In genomic region chr8:104590284-104590683, GRCm38 (mm10) we compare ENCODE assay signal across 25 mouse cellular contexts. TPM values are rescaled to one million over a fixed set of nuclear protein-coding genes. Genes with fewer than 3 reads are reported as not detected.
DNase-seq lines count a peak whose midpoint lies in the region; ATAC-seq and TF ChIP-seq lines count a peak whose summit lies in the region.
"Had no signal": no experiment of that assay in that cellular context is flagged by ENCODE, and none has a peak within 500 bp of the region (broad histone marks: within the 10 kb centered on the region; RNA-seq: fewer than 3 reads in every experiment).

No protein-coding gene starts in this region.

- DNase-seq in embryonic facial prominence, embryonic 10.5 days (ENCODE audit: low spot score) = no peak
- peak; percentile 79 for DNase-seq in heart, adult 11 months
- DNase-seq in MEL (ENCODE audit: low read depth, low spot score) = peak; percentile 55
- peak; percentile 15 for DNase-seq in naive thymus-derived CD4-positive, alpha-beta T cell, adult 2 months (ENCODE audit: low read depth)
- DNase-seq: adrenal gland, postnatal 10 days; B cell, adult 2 months; cerebellum, adult 11 months; cerebellum, adult 8-10 months; cerebellum, postnatal 14 days; embryo, embryonic 11 days; forebrain, postnatal 0 days; gastrocnemius, postnatal 36 days; heart, postnatal 14 days had no signal

- no peaks in the 10 kb centered on the region for H3K9me3 ChIP-seq in embryonic facial prominence, embryonic 13.5 days
- H3K9me3 ChIP-seq in embryonic facial prominence, embryonic 10.5 days = no peaks in the 10 kb centered on the region
- no peaks in the 10 kb centered on the region for H3K9me3 ChIP-seq in heart, embryonic 11.5 days (replicated peaks; ENCODE audit: control insufficient read depth, low read length)
- no peaks in the 10 kb centered on the region for H3K9me3 ChIP-seq in MEL (replicated peaks; ENCODE audit: insufficient read depth, low read length)
- no peaks in the 10 kb centered on the region for H3K9me3 ChIP-seq in hindbrain, embryonic 16.5 days (ENCODE audit: control insufficient read depth, low read length)
- H3K9me3 ChIP-seq: embryonic facial prominence, embryonic 12.5 days; G1E; heart, embryonic 10.5 days; heart, embryonic 15.5 days had no signal

- no peak for TF ChIP-seq CTCF in MEL (IDR thresholded peaks at IDR 0.05 in 2 of 3, conservative IDR thresholded peaks at IDR 0.05 in 1 of 3; ENCODE audit: control insufficient read depth in 1 of 3, insufficient read depth in 1 of 3, low read depth in 2 of 3, low read length in 3 of 3, poor library complexity in 1 of 3, severe bottlenecking in 1 of 3)

- no peak for TF ChIP-seq RAD21 in MEL (IDR thresholded peaks at IDR 0.05; ENCODE audit: low read depth, low read length)

- no peak overlapping the region for H3K9ac ChIP-seq in embryonic facial prominence, embryonic 13.5 days
- no peak overlapping the region for H3K9ac ChIP-seq in heart, embryonic 11.5 days (ENCODE audit: low read depth, low read length)
- no peak overlapping the region for H3K9ac ChIP-seq in MEL (ENCODE audit: control insufficient read depth, low read depth, low read length, poor library complexity, severe bottlenecking)
- no peak overlapping the region for H3K9ac ChIP-seq in hindbrain, embryonic 16.5 days (ENCODE audit: low read depth, low read length)
- H3K9ac ChIP-seq: embryonic facial prominence, embryonic 12.5 days had no signal

- peaks cover 11% of the 10 kb centered on the region for H3K4me1 ChIP-seq in embryonic facial prominence, embryonic 13.5 days
- peaks cover 18% of the 10 kb centered on the region for H3K4me1 ChIP-seq in embryonic facial prominence, embryonic 10.5 days
- no peaks in the 10 kb centered on the region; the same call in 1 of the 2 replicates for H3K4me1 ChIP-seq in heart, embryonic 11.5 days (ENCODE audit: control insufficient read depth, insufficient read depth, low read length)
- H3K4me1 ChIP-seq in MEL (ENCODE audit: control insufficient read depth in 1 of 2, insufficient read depth in 2 of 2, low read length in 2 of 2) = peaks cover 15 to 22% of the 10 kb centered on the region in 2 experiments
- peaks cover 6% of the 10 kb centered on the region for H3K4me1 ChIP-seq in hindbrain, embryonic 16.5 days (ENCODE audit: control insufficient read depth, insufficient read depth, low read depth, low read length)

- no peak overlapping the region for H3K4me2 ChIP-seq in embryonic facial prominence, embryonic 13.5 days
- H3K4me2 ChIP-seq in heart, embryonic 11.5 days = no peak overlapping the region
- H3K4me2 ChIP-seq in hindbrain, embryonic 16.5 days (ENCODE audit: low read length) = no peak overlapping the region; the same call in 1 of the 2 replicates

- TF ChIP-seq POLR2A in MEL (IDR thresholded peaks at IDR 0.05; ENCODE audit: control insufficient read depth in 1 of 2, insufficient read depth in 1 of 2, low read depth in 1 of 2, low read length in 2 of 2, poor library complexity in 1 of 2) = no peak

- H3K27ac ChIP-seq in embryonic facial prominence, embryonic 13.5 days = 0 out of 2 replicates have a peak overlapping the region, but pooled peaks have one; percentile 16
- H3K27ac ChIP-seq in embryonic facial prominence, embryonic 10.5 days (replicated peaks) = no peak overlapping the region
- no peak overlapping the region for H3K27ac ChIP-seq in heart, embryonic 11.5 days (ENCODE audit: low read depth, low read length)
- peak overlapping the region; percentile 88 for H3K27ac ChIP-seq in MEL (ENCODE audit: control insufficient read depth, low read depth, low read length)
- H3K27ac ChIP-seq in hindbrain, embryonic 16.5 days (ENCODE audit: low read depth, low read length) = no peak overlapping the region
- H3K27ac ChIP-seq: embryonic facial prominence, embryonic 12.5 days had no signal

- 0 out of 4 replicates have a peak, but pooled peaks of 1 of the 2 experiments have one; percentile 23 for TF ChIP-seq EP300 in MEL (IDR thresholded peaks at IDR 0.05; ENCODE audit: low read depth in 1 of 2, low read length in 2 of 2)

- H3K27me3 ChIP-seq in embryonic facial prominence, embryonic 13.5 days = no peaks in the 10 kb centered on the region
- no peaks in the 10 kb centered on the region for H3K27me3 ChIP-seq in embryonic facial prominence, embryonic 10.5 days (replicated peaks; ENCODE audit: low read depth, poor library complexity, severe bottlenecking)
- H3K27me3 ChIP-seq in heart, embryonic 11.5 days (ENCODE audit: control insufficient read depth, insufficient read depth, low read length) = no peaks in the 10 kb centered on the region
- no peaks in the 10 kb centered on the region for H3K27me3 ChIP-seq in MEL (ENCODE audit: control insufficient read depth in 1 of 2, insufficient read depth in 2 of 2, low read length in 2 of 2)
- no peaks in the 10 kb centered on the region for H3K27me3 ChIP-seq in hindbrain, embryonic 16.5 days (replicated peaks; ENCODE audit: control insufficient read depth, insufficient read depth, low read length)
- H3K27me3 ChIP-seq: embryonic facial prominence, embryonic 12.5 days; heart, embryonic 15.5 days; hindbrain, embryonic 13.5 days had no signal

- H3K4me3 ChIP-seq in embryonic facial prominence, embryonic 13.5 days = no peak overlapping the region
- H3K4me3 ChIP-seq in embryonic facial prominence, embryonic 10.5 days = no peak overlapping the region
- H3K4me3 ChIP-seq in heart, embryonic 11.5 days (ENCODE audit: low read depth, low read length) = no peak overlapping the region
- no peak overlapping the region for H3K4me3 ChIP-seq in MEL (ENCODE audit: control insufficient read depth in 1 of 2, insufficient read depth in 1 of 2, low read depth in 2 of 2, low read length in 2 of 2)
- no peak overlapping the region for H3K4me3 ChIP-seq in hindbrain, embryonic 16.5 days (ENCODE audit: low read length)

- H3K36me3 ChIP-seq in embryonic facial prominence, embryonic 13.5 days = peaks cover 18% of the 10 kb centered on the region
- peaks cover 21% of the 10 kb centered on the region for H3K36me3 ChIP-seq in embryonic facial prominence, embryonic 10.5 days (replicated peaks)
- peaks cover 11% of the 10 kb centered on the region; the same call in 1 of the 2 replicates for H3K36me3 ChIP-seq in heart, embryonic 11.5 days (ENCODE audit: control insufficient read depth, insufficient read depth, low read length)
- peaks cover 0 to 31% of the 10 kb centered on the region in 2 experiments; a peak in 2 of 4 replicates for H3K36me3 ChIP-seq in MEL (ENCODE audit: control insufficient read depth in 1 of 2, insufficient read depth in 2 of 2, low read length in 2 of 2)
- peaks cover 7% of the 10 kb centered on the region for H3K36me3 ChIP-seq in hindbrain, embryonic 16.5 days (ENCODE audit: control insufficient read depth, insufficient read depth, low read length)

- no peak for ATAC-seq in embryonic facial prominence, embryonic 13.5 days (ENCODE audit: insufficient number of reproducible peaks, insufficient read depth, low FRiP score, low TSS enrichment, low read depth)
- ATAC-seq in heart, embryonic 11.5 days (replicated peaks; ENCODE audit: insufficient number of reproducible peaks, low FRiP score, low TSS enrichment) = no peak
- no peak for ATAC-seq in hindbrain, embryonic 16.5 days

- peaks cover 33% of the 10 kb centered on the region for H3K79me2 ChIP-seq in MEL (ENCODE audit: control insufficient read depth, insufficient read depth, low read length, poor library complexity)

- whole genome bisulfite sequencing in embryonic facial prominence, embryonic 13.5 days = 93% methylated on average over 3 of the region's 3 CpGs
- 92% methylated on average over 3 of the region's 3 CpGs for WGBS in embryonic facial prominence, embryonic 10.5 days
- WGBS in heart, embryonic 11.5 days (ENCODE audit: insufficient replicate concordance) = 81% methylated on average over 3 of the region's 3 CpGs
- WGBS in hindbrain, embryonic 16.5 days = 91% methylated on average over 3 of the region's 3 CpGs

RNA-seq across cellular contexts. Expression of gene Pdp2, which starts 1.0 kb away (rescaled TPM):
- 11.0 and 11.7 TPM in 2 replicates for polyA plus RNA-seq in embryonic facial prominence, embryonic 13.5 days (2015; fragmentation: Nextera tagmentation; extraction: Ambion mirVana)
- polyA plus RNA-seq in embryonic facial prominence, embryonic 10.5 days (2016; fragmentation: Nextera tagmentation; extraction: Ambion mirVana) = 15.4 and 16.0 TPM in 2 replicates
- 9.5 and 10.2 TPM in 2 replicates for polyA plus RNA-seq in heart, embryonic 11.5 days (2014; fragmentation: Nextera tagmentation; extraction: Ambion mirVana)
- total RNA-seq in MEL (2012; rRNA removed) = 12.2 and 12.3 TPM in 2 replicates
- polyA plus RNA-seq in MEL (2012; ENCODE audit: insufficient read depth in 1 of 2, insufficient read length in 2 of 2, low read depth in 1 of 2, low replicate concordance in 2 of 2, missing spikeins in 1 of 2) = 10 to 100 TPM in 1 of 2 experiments, not detected in 1; 12.4 TPM
- 20.1 and 20.5 TPM in 2 replicates for polyA plus RNA-seq in hindbrain, embryonic 16.5 days (2015; fragmentation: Nextera tagmentation; extraction: Ambion mirVana)

RNA-seq across cellular contexts. Expression of gene Cdh16, which starts 33.9 kb away (rescaled TPM):
- polyA plus RNA-seq in embryonic facial prominence, embryonic 13.5 days (2015; fragmentation: Nextera tagmentation; extraction: Ambion mirVana) = not detected in 2 replicates
- polyA plus RNA-seq in embryonic facial prominence, embryonic 10.5 days (2016; fragmentation: Nextera tagmentation; extraction: Ambion mirVana) = not detected in 2 replicates
- 14.5 and 16.4 TPM in 2 replicates for polyA plus RNA-seq in heart, embryonic 11.5 days (2014; fragmentation: Nextera tagmentation; extraction: Ambion mirVana)
- not detected in 2 replicates for total RNA-seq in MEL (2012; rRNA removed)
- under 1 TPM in 1 of 2 experiments, not detected in 1; 0.45 TPM for polyA plus RNA-seq in MEL (2012; ENCODE audit: insufficient read depth in 1 of 2, insufficient read length in 2 of 2, low read depth in 1 of 2, low replicate concordance in 2 of 2, missing spikeins in 1 of 2)
- 0.21 TPM in 1 of 2 replicates, not detected in the other for polyA plus RNA-seq in hindbrain, embryonic 16.5 days (2015; fragmentation: Nextera tagmentation; extraction: Ambion mirVana)
- total RNA-seq: common myeloid progenitor, adult 5-6 weeks; forebrain, postnatal 0 days; gastrocnemius, postnatal 36 days; hematopoietic stem cell, adult 5-6 weeks had no signal
- polyA plus RNA-seq: brain, embryonic 14.5 days; CD4-positive, CD25-positive, alpha-beta regulatory T cell, adult 4 months; embryonic facial prominence, embryonic 12.5 days; forebrain, postnatal 0 days; G1E; hindbrain, embryonic 13.5 days had no signal

RNA-seq across cellular contexts. Expression of gene Rrad, which starts 40.8 kb away (rescaled TPM):
- polyA plus RNA-seq in embryonic facial prominence, embryonic 13.5 days (2015; fragmentation: Nextera tagmentation; extraction: Ambion mirVana) = 3.4 and 6.1 TPM in 2 replicates
- 0.92 and 1.3 TPM in 2 replicates for polyA plus RNA-seq in embryonic facial prominence, embryonic 10.5 days (2016; fragmentation: Nextera tagmentation; extraction: Ambion mirVana)
- 300 and 328 TPM in 2 replicates for polyA plus RNA-seq in heart, embryonic 11.5 days (2014; fragmentation: Nextera tagmentation; extraction: Ambion mirVana)
- 8.9 and 9.0 TPM in 2 replicates for total RNA-seq in MEL (2012; rRNA removed)
- polyA plus RNA-seq in MEL (2012; ENCODE audit: insufficient read depth in 1 of 2, insufficient read length in 2 of 2, low read depth in 1 of 2, low replicate concordance in 2 of 2, missing spikeins in 1 of 2) = 1 to 10 TPM in 1 of 2 experiments, not detected in 1; 9.4 TPM
- polyA plus RNA-seq in hindbrain, embryonic 16.5 days (2015; fragmentation: Nextera tagmentation; extraction: Ambion mirVana) = 3.0 and 4.8 TPM in 2 replicates

RNA-seq across cellular contexts. Expression of gene Ciao2b, which starts 51.5 kb away (rescaled TPM):
- 79.5 and 83.5 TPM in 2 replicates for polyA plus RNA-seq in embryonic facial prominence, embryonic 13.5 days (2015; fragmentation: Nextera tagmentation; extraction: Ambion mirVana)
- 97.6 and 98.6 TPM in 2 replicates for polyA plus RNA-seq in embryonic facial prominence, embryonic 10.5 days (2016; fragmentation: Nextera tagmentation; extraction: Ambion mirVana)
- 189 and 199 TPM in 2 replicates for polyA plus RNA-seq in heart, embryonic 11.5 days (2014; fragmentation: Nextera tagmentation; extraction: Ambion mirVana)
- total RNA-seq in MEL (2012; rRNA removed) = 78.7 and 82.4 TPM in 2 replicates
- 100 to 1,000 TPM in 1 of 2 experiments, not detected in 1; 110 TPM for polyA plus RNA-seq in MEL (2012; ENCODE audit: insufficient read depth in 1 of 2, insufficient read length in 2 of 2, low read depth in 1 of 2, low replicate concordance in 2 of 2, missing spikeins in 1 of 2)
- 124 and 136 TPM in 2 replicates for polyA plus RNA-seq in hindbrain, embryonic 16.5 days (2015; fragmentation: Nextera tagmentation; extraction: Ambion mirVana)

RNA-seq across cellular contexts. Expression of gene Car7, which starts 55.8 kb away (rescaled TPM):
- 1.7 and 1.8 TPM in 2 replicates for polyA plus RNA-seq in embryonic facial prominence, embryonic 13.5 days (2015; fragmentation: Nextera tagmentation; extraction: Ambion mirVana)
- 0.75 and 1.00 TPM in 2 replicates for polyA plus RNA-seq in embryonic facial prominence, embryonic 10.5 days (2016; fragmentation: Nextera tagmentation; extraction: Ambion mirVana)
- polyA plus RNA-seq in heart, embryonic 11.5 days (2014; fragmentation: Nextera tagmentation; extraction: Ambion mirVana) = 0.34 and 0.68 TPM in 2 replicates
- total RNA-seq in MEL (2012; rRNA removed) = 2.9 and 3.1 TPM in 2 replicates
- polyA plus RNA-seq in MEL (2012; ENCODE audit: insufficient read depth in 1 of 2, insufficient read length in 2 of 2, low read depth in 1 of 2, low replicate concordance in 2 of 2, missing spikeins in 1 of 2) = 1 to 10 TPM in 1 of 2 experiments, not detected in 1; 2.4 TPM
- 3.5 and 4.9 TPM in 2 replicates for polyA plus RNA-seq in hindbrain, embryonic 16.5 days (2015; fragmentation: Nextera tagmentation; extraction: Ambion mirVana)

Comparison
In these comparisons a context has a peak if more than half of its experiments do, and no peak if none do; other contexts are left out.
1. H3K27ac ChIP-seq: peak in embryonic facial prominence, embryonic 13.5 days (single experiment) and MEL (single experiment); none in embryonic facial prominence, embryonic 10.5 days (single experiment), heart, embryonic 11.5 days (single experiment) and hindbrain, embryonic 16.5 days (single experiment).
2. RNA of gene Cdh16, which starts 33.9 kb away (polyA plus RNA-seq): 14.5 to 16.4 TPM in heart, embryonic 11.5 days; 0.45 TPM in MEL, not detected in embryonic facial prominence, embryonic 13.5 days, 0.21 TPM in hindbrain, embryonic 16.5 days and not detected in embryonic facial prominence, embryonic 10.5 days; every median in the first group is over 10 times any median in the second.
3. RNA of gene Rrad, which starts 40.8 kb away (polyA plus RNA-seq): 300 to 328 TPM in heart, embryonic 11.5 days; 9.4 TPM in MEL, 3.4 to 6.1 TPM in embryonic facial prominence, embryonic 13.5 days, 3.0 to 4.8 TPM in hindbrain, embryonic 16.5 days and 0.92 to 1.3 TPM in embryonic facial prominence, embryonic 10.5 days; every median in the first group is over 10 times any median in the second.